ENCODE assay signal across 9 mouse cellular contexts in genomic region chr6:82603665-82604064, GRCm38 (mm10).
DNase-seq lines count a peak whose midpoint lies in the region; ATAC-seq and TF ChIP-seq lines count a peak whose summit lies in the region.
"Had no signal": no experiment of that assay in that cellular context is flagged by ENCODE, and none has a peak within 500 bp of the region (broad histone marks: within the 10 kb centered on the region; RNA-seq: fewer than 3 reads in every experiment).

No protein-coding gene starts in this region.

- no peak overlapping the region for H3K4me2 ChIP-seq in heart, postnatal 0 days (ENCODE audit: low read depth, low read length)
- H3K4me2 ChIP-seq in midbrain, embryonic 15.5 days, result no peak overlapping the region
- H3K4me2 ChIP-seq: limb, embryonic 13.5 days had no signal

- WGBS in heart, postnatal 0 days, result 43% methylated on average over 2 of the region's 2 CpGs
- WGBS in hindbrain, embryonic 10.5 days, result 56% methylated on average over 2 of the region's 2 CpGs
- WGBS in midbrain, embryonic 15.5 days, result 55% methylated on average over 2 of the region's 2 CpGs

- no peak for ATAC-seq in heart, postnatal 0 days (ENCODE audit: insufficient read depth, low read depth)
- 0 out of 2 replicates have a peak, but pooled peaks have one; percentile 39 for ATAC-seq in midbrain, embryonic 15.5 days (replicated peaks)
- ATAC-seq in inflammation-experienced regulatory T-cells, adult 6 months, result no peak

- no peaks in the 10 kb centered on the region for H3K36me3 ChIP-seq in heart, postnatal 0 days (replicated peaks; ENCODE audit: control insufficient read depth, insufficient read depth, low read length)
- no peaks in the 10 kb centered on the region for H3K36me3 ChIP-seq in ES-E14 (ENCODE audit: control insufficient read depth, insufficient read depth, low read length, poor library complexity, severe bottlenecking)
- H3K36me3 ChIP-seq in hindbrain, embryonic 10.5 days, result no peaks in the 10 kb centered on the region
- no peaks in the 10 kb centered on the region for H3K36me3 ChIP-seq in midbrain, embryonic 15.5 days (replicated peaks)
- H3K36me3 ChIP-seq: limb, embryonic 13.5 days had no signal

- peak; percentile 83 for TF ChIP-seq CTCF in heart, postnatal 0 days (IDR thresholded peaks at IDR 0.05; ENCODE audit: low read depth)

- DNase-seq in heart, postnatal 0 days (ENCODE audit: low spot score), result no peak
- DNase-seq in heart, adult 8-10 months (ENCODE audit: low spot score), result no peak
- DNase-seq in ES-E14 (ENCODE audit: low read depth, low spot score), result no peak
- peak; percentile 82 to 84 for DNase-seq in cerebellum, postnatal 10 days
- DNase-seq in hindbrain, embryonic 10.5 days (ENCODE audit: low spot score), result peak; percentile 44
- peak; percentile 21 to 64 for DNase-seq in left cerebral cortex, postnatal 10 days (ENCODE audit: extremely low spot score in 1 of 2, low spot score in 2 of 2)

- in situ Hi-C loops in ES-E14 (cut with MboI; ENCODE audit: low sequenced_read_pairs in 2 of 2, unreplicated experiment in 2 of 2), result no loop called here

- H3K4me3 ChIP-seq in heart, postnatal 0 days (ENCODE audit: low read depth, low read length), result no peak overlapping the region
- H3K4me3 ChIP-seq in ES-E14 (ENCODE audit: insufficient read depth in 1 of 2, low read depth in 1 of 2, low read length in 2 of 2, poor library complexity in 1 of 2, severe bottlenecking in 1 of 2), result no peak overlapping the region
- no peak overlapping the region for H3K4me3 ChIP-seq in hindbrain, embryonic 10.5 days
- no peak overlapping the region for H3K4me3 ChIP-seq in midbrain, embryonic 15.5 days
- H3K4me3 ChIP-seq: limb, embryonic 13.5 days had no signal

- H3K9me3 ChIP-seq in heart, postnatal 0 days (replicated peaks; ENCODE audit: control insufficient read depth, low read length), result no peaks in the 10 kb centered on the region
- no peaks in the 10 kb centered on the region for H3K9me3 ChIP-seq in ES-E14 (ENCODE audit: control insufficient read depth, insufficient read depth, low read depth, low read length)
- peaks cover 5% of the 10 kb centered on the region; the same call in 1 of the 2 replicates for H3K9me3 ChIP-seq in hindbrain, embryonic 10.5 days
- H3K9me3 ChIP-seq in midbrain, embryonic 15.5 days, result no peaks in the 10 kb centered on the region
- H3K9me3 ChIP-seq: limb, embryonic 13.5 days had no signal

- no peak overlapping the region for H3K9ac ChIP-seq in heart, postnatal 0 days (replicated peaks; ENCODE audit: low read depth, low read length)
- no peak overlapping the region for H3K9ac ChIP-seq in ES-E14 (ENCODE audit: insufficient read depth, low read depth, low read length, poor library complexity, severe bottlenecking)
- no peak overlapping the region for H3K9ac ChIP-seq in midbrain, embryonic 15.5 days
- H3K9ac ChIP-seq: limb, embryonic 13.5 days had no signal

- no peak overlapping the region for H3K27ac ChIP-seq in heart, postnatal 0 days (ENCODE audit: low read depth)
- H3K27ac ChIP-seq in ES-E14 (ENCODE audit: insufficient read depth, low read depth, low read length, poor library complexity, severe bottlenecking), result no peak overlapping the region
- no peak overlapping the region for H3K27ac ChIP-seq in hindbrain, embryonic 10.5 days
- H3K27ac ChIP-seq in midbrain, embryonic 15.5 days, result no peak overlapping the region
- H3K27ac ChIP-seq: limb, embryonic 13.5 days had no signal

- TF ChIP-seq EP300 in heart, postnatal 0 days (IDR thresholded peaks at IDR 0.05; ENCODE audit: low read depth), result no peak

- intact Hi-C loops in left cerebral cortex, postnatal 10 days (cut with DNase I), result loop anchor here (5.0 to 10.0 kb wide), 2 partner anchors 311 to 459 kb away; no protein-coding TSS in a partner anchor

- H3K4me1 ChIP-seq in heart, postnatal 0 days (ENCODE audit: control insufficient read depth, insufficient read depth), result no peaks in the 10 kb centered on the region
- no peaks in the 10 kb centered on the region for H3K4me1 ChIP-seq in ES-E14 (ENCODE audit: control insufficient read depth in 2 of 2, insufficient read depth in 2 of 2, low read length in 2 of 2, poor library complexity in 1 of 2)
- H3K4me1 ChIP-seq in hindbrain, embryonic 10.5 days (replicated peaks), result peaks cover 5% of the 10 kb centered on the region; the same call in 1 of the 2 replicates
- 0 out of 2 replicates have a peak, but pooled peaks cover 4% of the 10 kb centered on the region for H3K4me1 ChIP-seq in midbrain, embryonic 15.5 days
- H3K4me1 ChIP-seq: limb, embryonic 13.5 days had no signal

- H3K27me3 ChIP-seq in heart, postnatal 0 days (ENCODE audit: control insufficient read depth, insufficient read depth, low read length), result no peaks in the 10 kb centered on the region
- H3K27me3 ChIP-seq in hindbrain, embryonic 10.5 days (ENCODE audit: insufficient read depth, poor library complexity, severe bottlenecking), result no peaks in the 10 kb centered on the region
- no peaks in the 10 kb centered on the region for H3K27me3 ChIP-seq in midbrain, embryonic 15.5 days (replicated peaks)
- H3K27me3 ChIP-seq: limb, embryonic 13.5 days had no signal

TF ChIP-seq in ES-E14, 5 proteins besides CTCF, POLR2A, EP300 and RAD21:
- TF ChIP-seq ZC3H11A (IDR thresholded peaks at IDR 0.05; ENCODE audit: borderline replicate concordance, low read depth, low read length) (peak; percentile 59; the same call in 1 of the 2 replicates), CHD2 (IDR thresholded peaks at IDR 0.05; ENCODE audit: low read depth, low read length) (no peak)

Comparison
In these comparisons a context has a peak if more than half of its experiments do, and no peak if none do; other contexts are left out.
1. DNase-seq: peak in cerebellum, postnatal 10 days (2 of 2), hindbrain, embryonic 10.5 days (single experiment) and left cerebral cortex, postnatal 10 days (2 of 2); none in heart, postnatal 0 days (single experiment), heart, adult 8-10 months (single experiment) and ES-E14 (single experiment).